Mouse (Mus musculus): ENCODE measurements around the gene Klhl22. TPM values are rescaled to one million over a fixed set of nuclear protein-coding genes. Genes with fewer than 3 reads are reported as not detected.

The Klhl22 gene
- total RNA-seq, 2 experiments from 2014 or later: 26.9 to 27.6 TPM

GRCm38 (mm10) chr16:17753001-17753400 is 6.4 kb upstream of the Klhl22 start:
- intact Hi-C loops (cut with DNase I): no loop called here
- peak; percentile 23 to 28 for DNase-seq

- DNase-seq: peak; percentile 9 to 32
- intact Hi-C loops (cut with DNase I): no loop called here
Measured at GRCm38 (mm10) chr16:17753686-17754085, 5.7 kb upstream of the Klhl22 start.

GRCm38 (mm10) chr16:17757756-17758155 is 1.7 kb upstream of the Klhl22 start:
- no peak for DNase-seq
- intact Hi-C loops (cut with DNase I): no loop called here

GRCm38 (mm10) chr16:17758902-17759301 is 516 bp upstream of the Klhl22 start:
- DNase-seq: no peak
- intact Hi-C loops (cut with DNase I): no loop called here

GRCm38 (mm10) chr16:17759813-17760321 is 449 bp downstream of the Klhl22 start:
- intact Hi-C loops (cut with DNase I): no loop called here
- peak; percentile 67 to 72 for DNase-seq

GRCm38 (mm10) chr16:17760657-17761056 is 1.2 kb downstream of the Klhl22 start:
- intact Hi-C loops (cut with DNase I): no loop called here
- DNase-seq: peak; percentile 39 to 60

GRCm38 (mm10) chr16:17761074-17761473 is 1.7 kb downstream of the Klhl22 start:
- intact Hi-C loops (cut with DNase I): no loop called here
- DNase-seq: no peak

- intact Hi-C loops (cut with DNase I): no loop called here
Measured at GRCm38 (mm10) chr16:17764108-17764511, 4.7 kb downstream of the Klhl22 start.

GRCm38 (mm10) chr16:17768834-17769233 is 9.4 kb downstream of the Klhl22 start:
- intact Hi-C loops (cut with DNase I): no loop called here
- DNase-seq: peak; percentile 66 to 67

More at GRCm38 (mm10) chr16:17764108-17764511, 4.7 kb downstream of the Klhl22 start:
- DNase-seq: no peak

- intact Hi-C loops (cut with DNase I): loop anchor here (5.0 kb wide), 1 partner anchor 41 kb away; no protein-coding TSS in a partner anchor
Measured at GRCm38 (mm10) chr16:17771117-17771865, 11.9 kb downstream of the Klhl22 start.

GRCm38 (mm10) chr16:17776828-17777227 is 17.4 kb downstream of the Klhl22 start:
- intact Hi-C loops (cut with DNase I): no loop called here
- peak in 1 of 2 experiments; percentile 52 for DNase-seq

More at GRCm38 (mm10) chr16:17771117-17771865, 11.9 kb downstream of the Klhl22 start:
- peak; percentile 31 to 35 for DNase-seq

- DNase-seq: no peak
- intact Hi-C loops (cut with DNase I): no loop called here
Measured at GRCm38 (mm10) chr16:17778223-17778622, 18.8 kb downstream of the Klhl22 start.

GRCm38 (mm10) chr16:17779692-17780091 is 20.3 kb downstream of the Klhl22 start:
- no peak for DNase-seq
- intact Hi-C loops (cut with DNase I): no loop called here

- intact Hi-C loops (cut with DNase I): no loop called here
- DNase-seq: peak in 1 of 2 experiments; percentile 25
Measured at GRCm38 (mm10) chr16:17785337-17785736, 25.9 kb downstream of the Klhl22 start.

GRCm38 (mm10) chr16:17792728-17793127 is 33.3 kb downstream of the Klhl22 start:
- DNase-seq: no peak
- intact Hi-C loops (cut with DNase I): no loop called here

GRCm38 (mm10) chr16:17794047-17794446 is 34.6 kb downstream of the Klhl22 start:
- intact Hi-C loops (cut with DNase I): no loop called here
- no peak for DNase-seq

GRCm38 (mm10) chr16:17795643-17796042 is 36.2 kb downstream of the Klhl22 start:
- no peak for DNase-seq
- intact Hi-C loops (cut with DNase I): no loop called here

- intact Hi-C loops (cut with DNase I): no loop called here
Measured at GRCm38 (mm10) chr16:17796519-17796918, 37.1 kb downstream of the Klhl22 start.

GRCm38 (mm10) chr16:17796971-17797811 is 37.8 kb downstream of the Klhl22 start, which contains the start of gene Scarf2:
Gene Scarf2, plus strand, starts transcription at chr16:17797282.
- intact Hi-C loops (cut with DNase I): no loop called here
- peak; percentile 69 for DNase-seq

More at GRCm38 (mm10) chr16:17796519-17796918, 37.1 kb downstream of the Klhl22 start:
- no peak for DNase-seq

- intact Hi-C loops (cut with DNase I): no loop called here
- peak; percentile 38 to 57 for DNase-seq
Measured at GRCm38 (mm10) chr16:17797812-17798311, 38.4 kb downstream of the Klhl22 start.
